In the genomic region with DNA sequence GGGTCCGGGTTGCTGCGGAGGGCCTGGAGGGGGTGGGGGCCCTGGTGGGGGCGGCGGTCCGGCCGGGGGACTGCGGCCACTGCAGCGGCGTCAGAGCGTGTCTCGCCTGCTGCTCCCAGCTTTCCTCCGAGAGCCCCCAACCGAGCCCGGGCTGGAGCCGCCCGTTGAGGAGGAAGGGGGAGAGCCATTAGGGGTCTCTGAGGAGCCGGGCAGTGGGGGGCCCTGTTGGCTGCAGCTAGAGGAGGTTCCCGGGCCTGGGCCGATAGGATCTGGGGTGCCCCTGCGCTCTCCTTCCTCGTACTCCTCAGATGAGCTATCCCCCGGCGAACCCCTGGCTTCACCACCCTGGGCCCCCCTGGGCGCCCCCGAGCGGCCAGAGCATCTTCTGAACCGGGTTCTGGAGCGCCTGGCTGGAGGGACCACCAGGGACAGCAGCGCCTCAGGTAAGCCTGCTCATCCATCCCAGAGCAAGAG, we compare ENCODE assay signal across 8 mouse cellular contexts. TPM values are rescaled to one million over a fixed set of nuclear protein-coding genes. Genes with fewer than 3 reads are reported as not detected.
A peak's percentile ranks its signal among the peaks of the same experiment; 100 is the strongest.
DNase-seq lines count a peak whose midpoint lies in the region; ATAC-seq and TF ChIP-seq lines count a peak whose summit lies in the region.

No protein-coding gene starts in this region.

- H3K27ac ChIP-seq in heart, embryonic 12.5 days (ENCODE audit: poor library complexity, severe bottlenecking) = no peak overlapping the region
- H3K27ac ChIP-seq in embryonic facial prominence, embryonic 13.5 days = no peak overlapping the region
- 0 out of 2 replicates have a peak overlapping the region, but pooled peaks have one; percentile 60 for H3K27ac ChIP-seq in neural tube, embryonic 14.5 days (ENCODE audit: low read depth, low read length)

- H3K9ac ChIP-seq in heart, embryonic 12.5 days = peak overlapping the region; percentile 79
- peak overlapping the region; percentile 83 for H3K9ac ChIP-seq in embryonic facial prominence, embryonic 13.5 days
- H3K9ac ChIP-seq in neural tube, embryonic 14.5 days (replicated peaks; ENCODE audit: low read depth, low read length) = peak overlapping the region; percentile 88

- no peak for DNase-seq in heart, postnatal 4 days
- peak; percentile 35 to 49 for DNase-seq in kidney, postnatal 4 days
- no peak for DNase-seq in layer of hippocampus, adult 18-20 months (ENCODE audit: low spot score in 2 of 2)
- DNase-seq in gastrocnemius, adult 18-20 months (ENCODE audit: low spot score) = no peak

- no peaks in the 10 kb centered on the region for H3K9me3 ChIP-seq in heart, embryonic 12.5 days (replicated peaks)
- no peaks in the 10 kb centered on the region for H3K9me3 ChIP-seq in E14TG2a.4 (ENCODE audit: low read length)
- H3K9me3 ChIP-seq in embryonic facial prominence, embryonic 13.5 days = no peaks in the 10 kb centered on the region
- H3K9me3 ChIP-seq in neural tube, embryonic 14.5 days (ENCODE audit: control insufficient read depth, low read length) = no peaks in the 10 kb centered on the region

- peaks cover 26% of the 10 kb centered on the region for H3K36me3 ChIP-seq in heart, embryonic 12.5 days
- peaks cover 16% of the 10 kb centered on the region for H3K36me3 ChIP-seq in E14TG2a.4 (ENCODE audit: insufficient read depth, low read length)
- H3K36me3 ChIP-seq in embryonic facial prominence, embryonic 13.5 days = peaks cover 27% of the 10 kb centered on the region
- peaks cover 22% of the 10 kb centered on the region for H3K36me3 ChIP-seq in neural tube, embryonic 14.5 days (ENCODE audit: control insufficient read depth, insufficient read depth, low read length)

- peak; percentile 33 for ATAC-seq in heart, embryonic 12.5 days (ENCODE audit: insufficient number of reproducible peaks, low FRiP score)
- 0 out of 2 replicates have a peak, but pooled peaks have one; percentile 38 for ATAC-seq in embryonic facial prominence, embryonic 13.5 days (ENCODE audit: insufficient number of reproducible peaks, insufficient read depth, low FRiP score, low TSS enrichment, low read depth)
- peak; percentile 39; the same call in 1 of the 2 replicates for ATAC-seq in neural tube, embryonic 14.5 days (ENCODE audit: low read depth)

- peak overlapping the region; percentile 72 for H3K4me3 ChIP-seq in heart, embryonic 12.5 days
- H3K4me3 ChIP-seq in E14TG2a.4 (replicated peaks; ENCODE audit: low read length) = peak overlapping the region; percentile 90
- H3K4me3 ChIP-seq in embryonic facial prominence, embryonic 13.5 days = peak overlapping the region; percentile 80
- peak overlapping the region; percentile 79 for H3K4me3 ChIP-seq in neural tube, embryonic 14.5 days (ENCODE audit: low read depth, low read length)

- no peak for TF ChIP-seq CTCF in E14TG2a.4 (conservative IDR thresholded peaks at IDR 0.05; ENCODE audit: low read length)

- peaks cover 37% of the 10 kb centered on the region for H3K27me3 ChIP-seq in heart, embryonic 12.5 days (replicated peaks)
- H3K27me3 ChIP-seq in E14TG2a.4 (ENCODE audit: insufficient read depth, low read length) = peaks cover 53% of the 10 kb centered on the region
- peaks cover 34% of the 10 kb centered on the region for H3K27me3 ChIP-seq in embryonic facial prominence, embryonic 13.5 days
- no peaks in the 10 kb centered on the region for H3K27me3 ChIP-seq in neural tube, embryonic 14.5 days (ENCODE audit: control insufficient read depth, insufficient read depth, low read length)

- H3K4me2 ChIP-seq in heart, embryonic 12.5 days = peak overlapping the region; percentile 100
- peak overlapping the region; percentile 97 for H3K4me2 ChIP-seq in embryonic facial prominence, embryonic 13.5 days
- H3K4me2 ChIP-seq in neural tube, embryonic 14.5 days (ENCODE audit: low read depth, low read length) = peak overlapping the region; percentile 83

- H3K4me1 ChIP-seq in heart, embryonic 12.5 days (replicated peaks) = peaks cover 18% of the 10 kb centered on the region
- H3K4me1 ChIP-seq in E14TG2a.4 (replicated peaks; ENCODE audit: low read depth, low read length) = peaks cover 52% of the 10 kb centered on the region
- H3K4me1 ChIP-seq in embryonic facial prominence, embryonic 13.5 days = peaks cover 38% of the 10 kb centered on the region
- H3K4me1 ChIP-seq in neural tube, embryonic 14.5 days (ENCODE audit: control insufficient read depth, insufficient read depth, low read length) = peaks cover 6% of the 10 kb centered on the region; the same call in 1 of the 2 replicates

- WGBS in heart, embryonic 12.5 days = 2% methylated on average over 20 of the region's 29 CpGs
- 1% methylated on average over 24 of the region's 29 CpGs for WGBS in embryonic facial prominence, embryonic 13.5 days
- 3% methylated on average over 24 of the region's 29 CpGs for WGBS in neural tube, embryonic 14.5 days

RNA-seq across cellular contexts. Expression of gene Rapgefl1, which starts 0.7 kb away (rescaled TPM):
- 0.51 and 1.0 TPM in 2 replicates for polyA plus RNA-seq in heart, embryonic 12.5 days (2016; fragmentation: Nextera tagmentation; extraction: Ambion mirVana)
- total RNA-seq in heart, postnatal 4 days (2021) = 1 to 10 TPM; 1.3 TPM
- polyA plus RNA-seq in embryonic facial prominence, embryonic 13.5 days (2015; fragmentation: Nextera tagmentation; extraction: Ambion mirVana) = 3.9 and 4.7 TPM in 2 replicates
- 13.9 and 18.6 TPM in 2 replicates for polyA plus RNA-seq in neural tube, embryonic 14.5 days (2014; fragmentation: Nextera tagmentation; extraction: Ambion mirVana)
- total RNA-seq in layer of hippocampus, adult 18-20 months (2021) = 100 to 1,000 TPM; 196 to 203 TPM
- under 1 TPM; 0.09 to 0.14 TPM for total RNA-seq in gastrocnemius, adult 18-20 months (2021)

RNA-seq across cellular contexts. Expression of gene Wipf2, which starts 26.2 kb away (rescaled TPM):
- 3.0 and 3.3 TPM in 2 replicates for polyA plus RNA-seq in heart, embryonic 12.5 days (2016; fragmentation: Nextera tagmentation; extraction: Ambion mirVana)
- total RNA-seq in heart, postnatal 4 days (2021) = 10 to 100 TPM; 12.6 to 14.1 TPM
- polyA plus RNA-seq in embryonic facial prominence, embryonic 13.5 days (2015; fragmentation: Nextera tagmentation; extraction: Ambion mirVana) = 6.3 and 6.8 TPM in 2 replicates
- 5.2 and 5.7 TPM in 2 replicates for polyA plus RNA-seq in neural tube, embryonic 14.5 days (2014; fragmentation: Nextera tagmentation; extraction: Ambion mirVana)
- 10 to 100 TPM; 75.9 to 80.7 TPM for total RNA-seq in layer of hippocampus, adult 18-20 months (2021)
- total RNA-seq in gastrocnemius, adult 18-20 months (2021) = 1 to 10 TPM; 5.5 to 5.7 TPM

RNA-seq across cellular contexts. Expression of gene Casc3, which starts 32.6 kb away (rescaled TPM):
- polyA plus RNA-seq in heart, embryonic 12.5 days (2016; fragmentation: Nextera tagmentation; extraction: Ambion mirVana) = 31.8 and 33.3 TPM in 2 replicates
- 10 to 100 TPM; 26.9 to 28.4 TPM for total RNA-seq in heart, postnatal 4 days (2021)
- polyA plus RNA-seq in embryonic facial prominence, embryonic 13.5 days (2015; fragmentation: Nextera tagmentation; extraction: Ambion mirVana) = 39.0 and 40.3 TPM in 2 replicates
- polyA plus RNA-seq in neural tube, embryonic 14.5 days (2014; fragmentation: Nextera tagmentation; extraction: Ambion mirVana) = 47.9 and 54.1 TPM in 2 replicates
- total RNA-seq in layer of hippocampus, adult 18-20 months (2021) = 10 to 100 TPM; 57.0 to 58.4 TPM
- 10 to 100 TPM; 14.0 to 15.6 TPM for total RNA-seq in gastrocnemius, adult 18-20 months (2021)

RNA-seq across cellular contexts. Expression of gene Msl1, which starts 42.0 kb away (rescaled TPM):
- polyA plus RNA-seq in heart, embryonic 12.5 days (2016; fragmentation: Nextera tagmentation; extraction: Ambion mirVana) = 20.3 and 21.4 TPM in 2 replicates
- 10 to 100 TPM; 67.8 to 71.5 TPM for total RNA-seq in heart, postnatal 4 days (2021)
- polyA plus RNA-seq in embryonic facial prominence, embryonic 13.5 days (2015; fragmentation: Nextera tagmentation; extraction: Ambion mirVana) = 31.5 and 33.0 TPM in 2 replicates
- 24.2 and 26.9 TPM in 2 replicates for polyA plus RNA-seq in neural tube, embryonic 14.5 days (2014; fragmentation: Nextera tagmentation; extraction: Ambion mirVana)
- total RNA-seq in layer of hippocampus, adult 18-20 months (2021) = 100 to 1,000 TPM; 178 to 183 TPM
- 10 to 100 TPM; 50.5 to 56.4 TPM for total RNA-seq in gastrocnemius, adult 18-20 months (2021)

Comparison
In these comparisons a context has a peak if more than half of its experiments do, and no peak if none do; other contexts are left out.
1. DNase-seq: peak in kidney, postnatal 4 days (2 of 2); none in heart, postnatal 4 days (single experiment), layer of hippocampus, adult 18-20 months (0 of 2) and gastrocnemius, adult 18-20 months (single experiment).
2. RNA of gene Rapgefl1, which starts 0.7 kb away (total RNA-seq): 196 to 203 TPM in layer of hippocampus, adult 18-20 months; 1.3 TPM in heart, postnatal 4 days and 0.09 to 0.14 TPM in gastrocnemius, adult 18-20 months; every median in the first group is over 10 times any median in the second.
3. RNA of gene Wipf2, which starts 26.2 kb away (total RNA-seq): 75.9 to 80.7 TPM in layer of hippocampus, adult 18-20 months; 12.6 to 14.1 TPM in heart, postnatal 4 days and 5.5 to 5.7 TPM in gastrocnemius, adult 18-20 months; every median in the first group is over 4 times any median in the second.
4. Peak in every context shown above with its lines, with median percentiles within 50 percentile points of each other: ATAC-seq, H3K4me2 ChIP-seq, H3K4me3 ChIP-seq and H3K9ac ChIP-seq.